Mouse (Mus musculus): ENCODE results near the gene Gabrb1. TPM values are rescaled to one million over a fixed set of nuclear protein-coding genes. Genes with fewer than 3 reads are reported as not detected.

The Gabrb1 gene
- not detected in 3 replicates for total RNA-seq (2017)

DNA sequence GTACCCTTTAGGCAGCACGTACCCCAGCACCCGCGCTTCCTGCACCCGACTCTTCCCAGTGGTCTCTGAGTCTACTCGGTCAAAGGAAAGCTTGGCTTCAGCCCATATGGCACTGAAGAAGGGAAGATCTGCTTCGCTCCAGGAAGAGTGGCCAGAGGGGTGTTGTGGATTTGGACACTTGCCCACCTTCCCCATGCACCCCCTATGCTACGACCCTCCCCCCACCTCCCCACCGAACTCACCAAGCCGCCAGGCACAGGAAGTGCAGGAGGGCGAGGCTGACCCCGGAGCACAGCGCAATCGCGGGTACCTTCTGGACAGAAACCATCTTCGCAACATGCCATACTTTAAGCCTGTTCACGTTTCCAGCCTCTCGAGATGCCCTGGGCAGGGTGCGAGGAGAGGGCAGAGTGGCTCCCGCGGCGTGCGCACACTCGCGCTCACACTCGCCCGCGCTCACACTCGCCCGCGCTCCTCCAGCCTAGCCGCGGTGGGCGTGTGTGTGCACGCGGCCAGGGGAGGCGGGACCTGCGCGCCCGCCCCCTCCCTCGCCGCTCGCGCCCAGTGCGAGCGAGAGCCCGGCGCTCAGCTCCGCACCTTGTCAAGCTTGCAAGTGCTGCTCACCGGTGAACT, at the start of gene Gabrb1:
Gabrb1 (plus strand) TSS at position 632 of the 633 bp plus-strand sequence.
- no peak for ATAC-seq (replicated peaks; ENCODE audit: insufficient number of reproducible peaks, low FRiP score, low TSS enrichment, poor library complexity, severe bottlenecking)

- ATAC-seq (replicated peaks; ENCODE audit: insufficient number of reproducible peaks, low FRiP score, low TSS enrichment, poor library complexity, severe bottlenecking), result no peak
These were observed 49.2 kb upstream of the Gabrb1 start for GRCm38 (mm10) chr5:71608735-71609134.

GRCm38 (mm10) chr5:71614311-71614710, 43.6 kb upstream of the Gabrb1 start:
- ATAC-seq (replicated peaks; ENCODE audit: insufficient number of reproducible peaks, low FRiP score, low TSS enrichment, poor library complexity, severe bottlenecking), result no peak

DNA sequence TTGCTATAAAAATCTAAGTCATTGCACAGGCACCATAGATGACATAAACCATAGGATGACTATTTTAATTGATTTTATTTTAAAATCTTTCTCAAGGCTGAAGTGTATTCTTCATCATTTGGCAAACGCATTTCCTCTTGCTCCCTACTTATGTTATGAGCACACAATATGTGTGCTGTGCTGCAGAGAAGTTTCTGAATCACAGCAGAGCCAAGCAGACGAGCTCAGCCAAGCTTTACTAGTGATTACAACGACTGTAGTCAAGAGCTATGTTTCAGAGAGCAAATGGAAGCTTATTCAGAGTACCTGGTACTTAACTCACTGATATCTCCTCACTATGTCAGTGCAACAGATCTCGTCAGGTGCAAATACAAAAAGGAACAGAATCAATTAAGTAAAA, 41.2 kb upstream of the Gabrb1 start:
- ATAC-seq (replicated peaks; ENCODE audit: insufficient number of reproducible peaks, low FRiP score, low TSS enrichment, poor library complexity, severe bottlenecking), result no peak

DNA sequence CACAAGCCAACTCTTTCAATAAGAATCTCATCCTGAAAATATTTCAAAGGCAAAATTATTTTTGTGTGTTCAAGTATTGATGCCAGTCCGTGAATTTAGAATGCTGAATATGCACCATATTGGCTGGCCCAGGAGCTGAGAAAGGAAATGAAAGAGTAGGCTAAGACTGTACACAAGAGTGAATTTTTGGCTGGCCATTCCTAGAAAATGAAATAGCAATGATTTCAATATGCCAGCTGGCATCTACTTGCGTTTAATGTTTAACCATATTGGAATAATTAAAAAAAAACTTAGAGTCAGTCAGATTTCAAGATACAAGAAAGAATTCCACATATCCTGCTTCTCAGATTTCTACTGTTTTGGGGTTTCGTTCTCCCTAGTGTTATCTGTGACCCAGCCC, 30.1 kb upstream of the Gabrb1 start:
- ATAC-seq (replicated peaks; ENCODE audit: insufficient number of reproducible peaks, low FRiP score, low TSS enrichment, poor library complexity, severe bottlenecking), result no peak

DNA sequence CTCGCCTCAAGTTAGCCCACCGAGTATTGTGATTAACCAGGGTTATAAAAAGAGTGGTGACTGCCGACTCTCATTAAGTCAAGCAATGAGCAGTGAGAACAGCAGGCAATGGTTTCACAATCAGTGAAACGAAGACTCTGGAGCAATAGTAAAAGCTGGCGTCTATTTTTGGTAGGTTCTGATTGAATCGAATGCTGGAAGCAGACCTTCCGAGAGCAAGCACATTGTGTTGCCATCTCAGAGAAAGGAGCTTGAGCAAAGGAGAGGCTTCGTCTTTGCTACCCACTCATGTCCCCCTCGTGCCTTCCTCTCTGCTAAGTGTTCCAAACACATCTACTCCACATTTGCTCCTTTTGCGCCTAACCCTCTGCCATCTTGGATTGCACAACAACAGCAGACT, 18.1 kb upstream of the Gabrb1 start:
- no peak for ATAC-seq (replicated peaks; ENCODE audit: insufficient number of reproducible peaks, low FRiP score, low TSS enrichment, poor library complexity, severe bottlenecking)

DNA sequence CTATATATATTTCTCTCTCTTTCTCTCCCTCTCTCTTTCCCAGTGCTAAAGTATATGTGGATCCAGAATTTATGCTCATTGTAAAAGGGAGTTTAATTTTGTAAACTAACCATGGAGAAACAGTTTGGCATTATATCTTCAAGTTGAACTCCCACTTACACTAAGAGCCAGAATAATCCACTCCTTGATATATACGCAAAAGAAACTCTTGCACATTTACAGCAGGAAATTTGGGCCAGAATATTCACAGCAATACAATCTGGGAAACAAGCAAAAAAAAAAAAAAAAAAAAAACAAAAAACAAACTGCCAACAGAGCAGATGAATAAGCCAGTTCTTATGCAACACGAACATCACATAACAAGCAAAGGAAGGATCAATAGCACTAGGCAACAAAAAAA, 9.8 kb upstream of the Gabrb1 start:
- ATAC-seq (replicated peaks; ENCODE audit: insufficient number of reproducible peaks, low FRiP score, low TSS enrichment, poor library complexity, severe bottlenecking), result no peak

DNA sequence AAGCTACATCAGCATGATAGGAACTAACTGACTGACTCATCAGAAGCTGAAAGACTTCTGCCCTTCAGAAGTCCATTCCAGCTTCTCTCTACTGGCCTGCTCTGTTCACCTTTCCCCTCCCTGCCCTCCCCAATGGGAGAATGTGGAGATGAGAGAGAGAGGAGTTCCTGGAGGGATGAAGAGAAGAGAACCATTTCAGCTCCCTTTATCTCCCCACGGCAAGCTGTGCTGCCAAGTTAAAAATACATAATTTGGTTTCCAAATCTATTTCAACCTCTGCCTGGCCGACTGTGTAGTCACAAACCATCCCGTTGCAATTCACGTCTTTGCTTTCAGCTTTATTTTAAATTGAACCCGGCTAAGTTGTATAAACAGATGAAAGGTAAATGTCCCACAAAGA, 3.9 kb upstream of the Gabrb1 start:
- ATAC-seq (replicated peaks; ENCODE audit: insufficient number of reproducible peaks, low FRiP score, low TSS enrichment, poor library complexity, severe bottlenecking), result no peak

GRCm38 (mm10) chr5:71656771-71657170, 1.1 kb upstream of the Gabrb1 start:
- ATAC-seq (replicated peaks; ENCODE audit: insufficient number of reproducible peaks, low FRiP score, low TSS enrichment, poor library complexity, severe bottlenecking), result no peak

DNA sequence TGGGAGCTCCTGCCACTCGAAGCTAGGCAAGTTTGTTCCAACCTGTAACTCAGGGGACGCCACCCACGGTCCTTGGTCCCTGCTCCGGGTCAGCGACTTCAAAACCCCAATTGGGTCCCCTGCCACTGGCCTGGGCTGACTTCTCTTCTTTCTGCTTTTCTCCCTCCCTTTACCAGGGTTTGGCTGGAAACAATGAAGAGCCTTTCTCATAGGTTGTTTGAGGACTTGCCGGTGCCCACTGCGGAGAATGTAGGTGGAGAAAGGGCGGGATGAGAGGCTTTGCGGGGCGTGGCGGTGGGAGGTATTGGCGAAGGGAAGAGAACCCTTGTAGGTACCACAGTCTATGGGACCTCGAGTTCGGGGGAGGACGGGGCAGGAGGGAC, 193 bp downstream of the Gabrb1 start, which contains the start of gene Gabra4:
Gabra4 (minus strand) TSS at position 194 of the 383 bp plus-strand sequence.
- ATAC-seq (replicated peaks; ENCODE audit: insufficient number of reproducible peaks, low FRiP score, low TSS enrichment, poor library complexity, severe bottlenecking), result no peak

- ATAC-seq (replicated peaks; ENCODE audit: insufficient number of reproducible peaks, low FRiP score, low TSS enrichment, poor library complexity, severe bottlenecking), result no peak
These were observed 7.7 kb downstream of the Gabrb1 start for GRCm38 (mm10) chr5:71665593-71665992.

GRCm38 (mm10) chr5:71699696-71700467, 42.0 kb downstream of the Gabrb1 start:
- no peak for ATAC-seq (replicated peaks; ENCODE audit: insufficient number of reproducible peaks, low FRiP score, low TSS enrichment, poor library complexity, severe bottlenecking)

- ATAC-seq (replicated peaks; ENCODE audit: insufficient number of reproducible peaks, low FRiP score, low TSS enrichment, poor library complexity, severe bottlenecking), result 0 out of 2 replicates have a peak, but pooled peaks have one; percentile 40
These were observed 42.8 kb downstream of the Gabrb1 start for GRCm38 (mm10) chr5:71700468-71701272.

DNA sequence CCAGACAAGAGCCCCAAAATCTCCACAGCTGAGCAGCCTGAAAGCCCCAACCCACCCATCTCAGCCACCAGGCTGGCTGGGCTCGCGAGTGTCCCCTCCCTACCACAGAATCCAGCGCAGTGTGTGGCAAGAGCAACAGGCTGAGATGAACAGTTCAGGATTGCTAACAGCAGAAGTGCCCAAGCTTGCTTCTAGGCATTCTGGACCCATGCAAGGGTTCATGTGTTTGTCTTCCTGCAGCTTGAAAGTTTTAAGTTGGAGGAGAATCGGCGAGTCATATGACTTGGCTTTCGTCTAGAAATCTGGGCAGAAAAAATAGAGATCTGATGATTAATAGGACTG, 43.3 kb downstream of the Gabrb1 start:
- ATAC-seq (replicated peaks; ENCODE audit: insufficient number of reproducible peaks, low FRiP score, low TSS enrichment, poor library complexity, severe bottlenecking), result no peak

DNA sequence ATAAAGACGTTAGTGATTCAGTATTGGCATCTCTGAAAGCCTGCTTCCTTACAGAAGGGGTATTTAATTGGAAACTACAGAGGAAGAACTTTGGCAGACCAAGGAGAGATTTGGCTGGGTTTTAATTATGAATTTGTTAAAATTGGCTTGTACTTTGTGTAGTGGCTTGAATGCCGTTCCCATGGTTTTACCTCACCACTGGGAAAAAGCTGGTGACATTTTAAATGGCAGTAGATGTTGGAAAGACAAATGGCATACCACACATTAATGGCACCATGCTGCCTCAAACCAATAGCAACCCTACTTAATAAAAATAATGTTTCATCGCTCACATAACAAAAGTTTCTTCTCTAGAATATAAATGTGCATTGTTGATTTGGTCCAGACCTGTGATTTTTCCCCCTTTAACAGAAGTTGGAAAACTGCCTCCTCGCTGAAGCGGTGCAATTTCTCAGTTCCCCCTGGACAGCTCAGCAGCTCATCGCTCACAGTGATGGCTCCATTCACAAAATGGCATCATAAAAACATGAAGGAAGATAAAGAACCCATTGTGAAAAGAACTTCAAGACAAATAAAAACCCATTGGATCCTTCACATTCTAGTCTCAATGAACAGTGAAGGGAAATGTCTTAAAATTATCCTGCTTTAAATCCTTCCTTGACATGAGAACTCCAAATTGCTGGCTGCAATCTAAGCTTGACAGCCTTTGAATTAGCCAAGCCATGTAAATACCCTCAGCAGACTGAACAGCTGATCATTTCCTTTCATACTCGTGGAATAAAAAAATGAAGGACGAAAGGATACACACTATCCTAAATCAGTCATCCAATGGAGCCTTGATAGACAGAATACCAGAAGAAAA, 75.2 kb downstream of the Gabrb1 start:
- ATAC-seq (replicated peaks; ENCODE audit: insufficient number of reproducible peaks, low FRiP score, low TSS enrichment, poor library complexity, severe bottlenecking), result no peak

- ATAC-seq (replicated peaks; ENCODE audit: insufficient number of reproducible peaks, low FRiP score, low TSS enrichment, poor library complexity, severe bottlenecking), result no peak
These were observed 89.5 kb downstream of the Gabrb1 start for GRCm38 (mm10) chr5:71747411-71747810.

- no peak for ATAC-seq (replicated peaks; ENCODE audit: insufficient number of reproducible peaks, low FRiP score, low TSS enrichment, poor library complexity, severe bottlenecking)
These were observed 96.1 kb downstream of the Gabrb1 start for GRCm38 (mm10) chr5:71753966-71754365.

DNA sequence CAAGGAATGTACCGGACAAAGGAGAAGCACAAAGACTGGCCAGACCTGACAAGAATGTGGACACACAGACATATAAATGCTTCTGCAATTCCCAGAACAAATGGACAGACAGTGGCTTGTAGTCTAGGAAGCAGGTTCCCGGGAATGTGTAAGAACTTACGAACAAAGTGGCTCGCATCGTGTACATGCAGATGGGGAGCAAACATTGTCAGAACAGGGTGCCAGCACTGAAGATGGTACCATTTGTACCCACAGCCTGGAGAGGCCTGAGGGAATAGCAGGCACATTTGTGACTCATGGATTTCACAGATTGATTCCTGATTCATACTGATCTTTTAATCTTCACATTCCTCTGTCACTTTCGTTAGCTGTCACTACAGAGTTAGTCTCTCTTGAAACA, 103.2 kb downstream of the Gabrb1 start:
- ATAC-seq (replicated peaks; ENCODE audit: insufficient number of reproducible peaks, low FRiP score, low TSS enrichment, poor library complexity, severe bottlenecking), result no peak

Data from monocyte, adult 5-6 weeks (primary cell).